Mouse (Mus musculus): ENCODE data around the gene Agbl4.

- TF ChIP-seq CTCF (IDR thresholded peaks at IDR 0.05; ENCODE audit: extremely low read depth, insufficient read depth, low read length) (no peak), POLR2A (IDR thresholded peaks at IDR 0.05; ENCODE audit: extremely low read depth, insufficient read depth, low read length) (no peak)
Observed at GRCm38 (mm10) chr4:111074701-111075154, 677.3 kb downstream of the Agbl4 start.

Measured in cortical plate, adult 2 months (tissue).